In the genomic region with DNA sequence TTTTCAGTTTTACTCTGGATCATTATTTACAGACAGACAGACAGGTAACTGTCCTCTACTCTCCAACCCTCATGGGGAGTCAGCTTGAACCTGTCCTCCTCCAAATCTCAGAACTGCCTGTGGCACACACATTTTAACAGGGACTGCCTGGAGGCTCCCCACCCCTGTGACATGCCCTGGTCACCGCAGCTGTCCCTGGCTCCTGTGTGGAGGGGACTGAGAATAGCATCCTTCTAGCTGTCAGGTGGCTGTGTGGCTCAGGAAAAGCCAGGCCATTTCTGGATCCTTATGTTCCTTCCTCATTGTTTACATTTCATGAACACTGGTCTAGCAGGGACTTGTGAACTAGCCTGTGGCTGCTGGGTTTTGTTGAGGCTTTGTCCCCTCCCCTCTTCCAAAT, we compare ENCODE assay signal across 47 mouse cellular contexts. TPM values are rescaled to one million over a fixed set of nuclear protein-coding genes. Genes with fewer than 3 reads are reported as not detected.
"Had no signal": no experiment of that assay in that cellular context is flagged by ENCODE, and none has a peak within 500 bp of the region (broad histone marks: within the 10 kb centered on the region; RNA-seq: fewer than 3 reads in every experiment).

No protein-coding gene starts in this region.

- H3K4me1 ChIP-seq: heart, embryonic 15.5 days; hindbrain, embryonic 10.5 days; hindbrain, embryonic 12.5 days; hindbrain, embryonic 13.5 days; hindbrain, embryonic 15.5 days; intestine, embryonic 15.5 days; kidney, embryonic 15.5 days had no signal

- H3K4me2 ChIP-seq: heart, embryonic 11.5 days; heart, embryonic 12.5 days; heart, embryonic 13.5 days; heart, embryonic 15.5 days; hindbrain, embryonic 12.5 days; hindbrain, embryonic 13.5 days; hindbrain, embryonic 14.5 days; hindbrain, embryonic 15.5 days; intestine, embryonic 15.5 days; kidney, embryonic 15.5 days had no signal

- H3K27ac ChIP-seq: heart, embryonic 10.5 days; heart, embryonic 13.5 days; heart, embryonic 15.5 days; hindbrain, embryonic 10.5 days; hindbrain, embryonic 12.5 days; hindbrain, embryonic 13.5 days; hindbrain, embryonic 14.5 days; hindbrain, embryonic 15.5 days; hindbrain, postnatal 0 days; intestine, embryonic 15.5 days; kidney, embryonic 15.5 days; kidney, postnatal 0 days; layer of hippocampus, adult 2 months had no signal

- H3K9ac ChIP-seq: heart, embryonic 12.5 days; heart, embryonic 13.5 days; heart, embryonic 15.5 days; hindbrain, embryonic 12.5 days; hindbrain, embryonic 13.5 days; hindbrain, embryonic 14.5 days; hindbrain, embryonic 15.5 days; intestine, embryonic 15.5 days; kidney, embryonic 15.5 days had no signal

- H3K4me3 ChIP-seq: heart, embryonic 10.5 days; heart, embryonic 12.5 days; heart, embryonic 13.5 days; heart, embryonic 15.5 days; hindbrain, embryonic 10.5 days; hindbrain, embryonic 12.5 days; hindbrain, embryonic 13.5 days; hindbrain, embryonic 15.5 days; intestine, embryonic 15.5 days; kidney, embryonic 15.5 days; layer of hippocampus, adult 2 months had no signal

- DNase-seq: heart, postnatal 10 days; heart, postnatal 14 days; heart, postnatal 36 days; heart, postnatal 4 days; kidney, adult 11 months; kidney, adult 18-20 months; kidney, adult 2 months; kidney, adult 8-10 months; kidney, adult 9 months; kidney, postnatal 10 days; kidney, postnatal 14 days; kidney, postnatal 25 days; kidney, postnatal 36 days; kidney, postnatal 4 days; layer of hippocampus, adult 9-11 months; layer of hippocampus, postnatal 36 days had no signal

- ATAC-seq: hindbrain, embryonic 16.5 days; hindbrain, postnatal 0 days; inflammation-experienced regulatory T-cells, adult 6 months; intestine, embryonic 15.5 days; intestine, embryonic 16.5 days; intestine, postnatal 0 days had no signal

- H3K27me3 ChIP-seq: heart, embryonic 12.5 days; heart, embryonic 13.5 days; heart, embryonic 15.5 days; hindbrain, embryonic 12.5 days; hindbrain, embryonic 13.5 days; hindbrain, embryonic 15.5 days; intestine, embryonic 15.5 days; kidney, embryonic 15.5 days had no signal

- H3K9me3 ChIP-seq: heart, embryonic 10.5 days; heart, embryonic 12.5 days; heart, embryonic 13.5 days; heart, embryonic 15.5 days; hindbrain, embryonic 10.5 days; hindbrain, embryonic 12.5 days; hindbrain, embryonic 13.5 days; hindbrain, embryonic 15.5 days; intestine, embryonic 15.5 days; kidney, embryonic 15.5 days had no signal

RNA-seq across cellular contexts. Expression of gene Tmed6, which starts 8.7 kb away (rescaled TPM):
- total RNA-seq: heart, adult 8-10 months; heart, postnatal 10 days; heart, postnatal 14 days; heart, postnatal 25 days; heart, postnatal 36 days; heart, postnatal 4 days; hematopoietic stem cell, adult 5-6 weeks; hindbrain, postnatal 0 days; layer of hippocampus, adult 18-20 months; layer of hippocampus, adult 8-10 months; layer of hippocampus, postnatal 10 days; layer of hippocampus, postnatal 14 days; layer of hippocampus, postnatal 25 days; layer of hippocampus, postnatal 36 days had no signal
- polyA plus RNA-seq: heart, embryonic 11.5 days; heart, embryonic 12.5 days; heart, embryonic 13.5 days; heart, embryonic 14.5 days; heart, embryonic 15.5 days; heart, embryonic 16.5 days; heart, postnatal 0 days; hindbrain, embryonic 10.5 days; hindbrain, embryonic 11.5 days; hindbrain, embryonic 12.5 days; hindbrain, embryonic 13.5 days; hindbrain, embryonic 14.5 days; hindbrain, embryonic 15.5 days; hindbrain, embryonic 16.5 days; hindbrain, postnatal 0 days had no signal
